Mouse (Mus musculus) B cell, adult (primary cell): ENCODE measurements around the gene Rpgrip1. TPM values are rescaled to one million over a fixed set of nuclear protein-coding genes. Genes with fewer than 3 reads are reported as not detected.

Experiments used
- total RNA-seq: library from RNA; stranded (reverse); gene quantifications from 4 replicates; pipeline ENCODE4 v1.2.4, GENCODE M21; 2023; ENCODE audit not compliant: inconsistent age

Rpgrip1 gene
- 29.6 to 42.1 TPM (median 32.4 TPM) in 4 replicates for total RNA-seq

DNA sequence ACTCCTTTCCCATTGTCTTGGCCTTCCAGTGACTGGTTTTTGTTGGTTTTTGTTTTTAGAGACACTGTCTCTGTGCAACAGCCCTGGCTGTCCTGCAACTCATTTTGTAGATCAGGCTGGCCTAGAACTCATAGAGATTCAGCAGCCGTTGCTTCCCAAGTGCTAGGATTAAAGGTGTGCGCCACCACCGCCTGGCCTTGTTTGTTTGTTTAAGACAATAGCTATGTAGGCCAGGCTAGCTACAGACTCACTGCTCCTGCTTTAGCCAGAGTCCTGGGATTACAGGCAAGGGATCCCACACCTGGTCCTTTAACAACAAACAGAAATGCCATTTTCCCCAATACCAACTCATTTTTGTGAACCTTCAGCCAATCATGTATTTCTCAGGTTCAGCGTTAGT, at the start of gene Rpgrip1:
Rpgrip1 (plus strand) TSS at position 359 of the 400 bp plus-strand sequence.

GRCm38 (mm10) chr14:52103856-52104676, 6.4 kb upstream of the Rpgrip1 start, which contains the start of gene Hnrnpc:
Gene Hnrnpc, minus strand, starts transcription at chr14:52104028.

GRCm38 (mm10) chr14:52197156-52197878, 86.8 kb downstream of the Rpgrip1 start, which contains the start of gene Supt16:
Gene Supt16, minus strand, starts transcription at chr14:52197416.

Other genes starting within 250 kb of the Rpgrip1 start
- gene Mettl17, start 225.9 kb upstream of the Rpgrip1 start, total RNA-seq = 40.0 to 67.1 TPM (median 63.4 TPM) in 4 replicates
- 0.36 to 0.54 TPM (median 0.48 TPM) in 4 replicates for gene Slc39a2, start 217.8 kb upstream of the Rpgrip1 start, total RNA-seq
- gene Ndrg2, start 196.5 kb upstream of the Rpgrip1 start, total RNA-seq = 0.24 to 1.2 TPM (median 0.61 TPM) in 3 of 4 replicates, not detected in the other
- not detected in 4 replicates for gene Tppp2, start 192.3 kb upstream of the Rpgrip1 start, total RNA-seq
- gene Rnase13, start 187.9 kb upstream of the Rpgrip1 start, total RNA-seq = not detected in 4 replicates
- 0.48 to 1.3 TPM (median 0.71 TPM) in 3 of 4 replicates, not detected in the other for gene Arhgef40, start 126.0 kb upstream of the Rpgrip1 start, total RNA-seq
- gene Tmem253, start 95.0 kb upstream of the Rpgrip1 start, total RNA-seq = 0.77 to 1.8 TPM (median 1.2 TPM) in 3 of 4 replicates, not detected in the other
- gene Zfp219, start 90.0 kb upstream of the Rpgrip1 start, total RNA-seq = 9.3 to 11.8 TPM (median 10.0 TPM) in 4 replicates
- not detected in 4 replicates for gene Olfr221, start 68.2 kb upstream of the Rpgrip1 start, total RNA-seq
- gene Hnrnpc, start 6.7 kb upstream of the Rpgrip1 start, total RNA-seq = 384 to 438 TPM (median 406 TPM) in 4 replicates
- gene Supt16, start 86.7 kb downstream of the Rpgrip1 start, total RNA-seq = 73.4 to 77.5 TPM (median 74.6 TPM) in 4 replicates
- gene Chd8, start 147.1 kb downstream of the Rpgrip1 start, total RNA-seq = 287 to 302 TPM (median 291 TPM) in 4 replicates
- gene Tox4, start 168.4 kb downstream of the Rpgrip1 start, total RNA-seq = 107 to 135 TPM (median 120 TPM) in 4 replicates
- gene Rab2b, start 168.8 kb downstream of the Rpgrip1 start, total RNA-seq = 18.0 to 20.2 TPM (median 19.3 TPM) in 4 replicates
- 63.1 to 65.7 TPM (median 64.2 TPM) in 4 replicates for gene Mettl3, start 194.4 kb downstream of the Rpgrip1 start, total RNA-seq
- gene Sall2, start 218.1 kb downstream of the Rpgrip1 start, total RNA-seq = 0.13 to 0.21 TPM (median 0.20 TPM) in 4 replicates
- gene Olfr1513, start 245.7 kb downstream of the Rpgrip1 start, total RNA-seq = not detected in 4 replicates